12 mouse cellular contexts compared by ENCODE assay signal in the genomic region with DNA sequence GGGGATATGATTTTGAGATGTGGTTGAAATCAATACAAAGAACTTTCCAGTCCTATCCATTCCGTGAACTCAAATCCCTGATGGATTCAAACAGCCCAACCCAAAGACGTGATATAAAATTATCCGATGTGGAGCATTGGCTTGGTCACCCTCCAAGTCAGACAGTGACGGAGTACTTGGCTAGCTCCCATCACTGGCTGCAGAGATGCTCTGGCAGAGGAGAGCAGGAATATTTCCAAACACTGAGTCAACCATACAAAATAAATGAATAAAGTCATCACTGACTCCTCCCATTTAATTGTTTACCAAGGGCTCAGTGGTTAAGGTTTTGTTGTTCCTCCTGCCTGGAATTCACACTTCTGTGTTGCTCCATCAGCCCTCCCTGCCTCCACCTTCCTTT. TPM values are rescaled to one million over a fixed set of nuclear protein-coding genes. Genes with fewer than 3 reads are reported as not detected.
DNase-seq lines count a peak whose midpoint lies in the region; ATAC-seq lines count a peak whose summit lies in the region.
"Had no signal": no experiment of that assay in that cellular context is flagged by ENCODE, and none has a peak within 500 bp of the region (broad histone marks: within the 10 kb centered on the region; RNA-seq: fewer than 3 reads in every experiment).

No protein-coding gene starts in this region.

- peak overlapping the region; percentile 48; the same call in 1 of the 2 replicates for H3K27ac ChIP-seq in kidney, embryonic 15.5 days
- H3K27ac ChIP-seq in lung, embryonic 16.5 days (ENCODE audit: low read length), result no peak overlapping the region
- H3K27ac ChIP-seq: limb, embryonic 12.5 days had no signal

- WGBS in kidney, embryonic 15.5 days, result 75% methylated on average over 4 of the region's 4 CpGs
- WGBS in lung, embryonic 16.5 days, result 53% methylated on average over 4 of the region's 4 CpGs

- ATAC-seq in kidney, embryonic 15.5 days (replicated peaks; ENCODE audit: low FRiP score), result no peak
- ATAC-seq in lung, embryonic 16.5 days (ENCODE audit: low read depth), result peak; percentile 83
- ATAC-seq: Patski had no signal

- no peak overlapping the region for H3K9ac ChIP-seq in kidney, embryonic 15.5 days
- no peak overlapping the region for H3K9ac ChIP-seq in lung, embryonic 16.5 days (ENCODE audit: low read length)
- H3K9ac ChIP-seq: limb, embryonic 12.5 days had no signal

- DNase-seq in kidney, adult 8-10 months, result no peak
- DNase-seq in cerebellum, postnatal 10 days, result peak; percentile 86
- DNase-seq in gastrocnemius, postnatal 4 days (ENCODE audit: low spot score in 2 of 2), result peak; percentile 54 to 69
- DNase-seq in yolk sac, embryonic 10.5 days (ENCODE audit: low spot score), result no peak
- DNase-seq in c-Kit-positive CD71-positive TER-119-positive erythroid progenitor cells, embryonic 14.5 days (ENCODE audit: low spot score), result no peak

- 0 out of 2 replicates have a peak, but pooled peaks cover 1% of the 10 kb centered on the region for H3K36me3 ChIP-seq in kidney, embryonic 15.5 days
- no peaks in the 10 kb centered on the region for H3K36me3 ChIP-seq in lung, embryonic 16.5 days (ENCODE audit: control insufficient read depth, insufficient read depth, low read length)
- H3K36me3 ChIP-seq: limb, embryonic 12.5 days had no signal

- H3K4me3 ChIP-seq in kidney, embryonic 15.5 days (replicated peaks), result no peak overlapping the region
- H3K4me3 ChIP-seq in lung, embryonic 16.5 days (ENCODE audit: low read length), result no peak overlapping the region
- H3K4me3 ChIP-seq: limb, embryonic 12.5 days had no signal

- H3K4me1 ChIP-seq in kidney, embryonic 15.5 days, result peaks cover 26% of the 10 kb centered on the region
- peaks cover 8% of the 10 kb centered on the region; the same call in 1 of the 2 replicates for H3K4me1 ChIP-seq in lung, embryonic 16.5 days (replicated peaks; ENCODE audit: control insufficient read depth, insufficient read depth, low read length)
- H3K4me1 ChIP-seq: limb, embryonic 12.5 days had no signal

- H3K27me3 ChIP-seq in kidney, embryonic 15.5 days, result no peaks in the 10 kb centered on the region
- no peaks in the 10 kb centered on the region for H3K27me3 ChIP-seq in lung, embryonic 16.5 days (ENCODE audit: control insufficient read depth, insufficient read depth, low read depth, low read length)
- H3K27me3 ChIP-seq: limb, embryonic 12.5 days had no signal

- no peaks in the 10 kb centered on the region for H3K9me3 ChIP-seq in kidney, embryonic 15.5 days (replicated peaks)
- H3K9me3 ChIP-seq in lung, embryonic 16.5 days (ENCODE audit: control insufficient read depth, low read length), result no peaks in the 10 kb centered on the region
- H3K9me3 ChIP-seq: limb, embryonic 12.5 days had no signal

- no peak overlapping the region for H3K4me2 ChIP-seq in kidney, embryonic 15.5 days
- no peak overlapping the region for H3K4me2 ChIP-seq in lung, embryonic 16.5 days (ENCODE audit: low read depth, low read length)
- H3K4me2 ChIP-seq: limb, embryonic 12.5 days had no signal

RNA-seq across cellular contexts. Expression of a gene that starts 50.6 kb away (rescaled TPM):
- polyA plus RNA-seq in kidney, embryonic 15.5 days (2015; fragmentation: Nextera tagmentation; extraction: Ambion mirVana), result 48.5 and 59.7 TPM in 2 replicates
- 10 to 100 TPM; 60.0 TPM for total RNA-seq in gastrocnemius, postnatal 4 days (2021)
- polyA plus RNA-seq in lung, embryonic 16.5 days (2015; fragmentation: Nextera tagmentation; extraction: Ambion mirVana), result 66.0 and 69.7 TPM in 2 replicates

RNA-seq across cellular contexts. Expression of a gene that starts 57.9 kb away (rescaled TPM):
- not detected in 2 replicates for polyA plus RNA-seq in kidney, embryonic 15.5 days (2015; fragmentation: Nextera tagmentation; extraction: Ambion mirVana)
- total RNA-seq in gastrocnemius, postnatal 4 days (2021), result not detected
- polyA plus RNA-seq in lung, embryonic 16.5 days (2015; fragmentation: Nextera tagmentation; extraction: Ambion mirVana), result 0.13 TPM in 1 of 2 replicates, not detected in the other
- polyA plus RNA-seq: cortical plate, adult 2 months; hindbrain, embryonic 11.5 days; limb, embryonic 12.5 days; Patski; spleen, adult 2 months had no signal

Comparison
In these comparisons a context has a peak if more than half of its experiments do, and no peak if none do; other contexts are left out.
1. DNase-seq: peak in cerebellum, postnatal 10 days (2 of 2) and gastrocnemius, postnatal 4 days (2 of 2); none in kidney, adult 8-10 months (0 of 2), yolk sac, embryonic 10.5 days (single experiment) and c-Kit-positive CD71-positive TER-119-positive erythroid progenitor cells, embryonic 14.5 days (single experiment).